Mouse (Mus musculus) midbrain, embryonic 11.5 days (tissue): ENCODE measurements around the gene Tex22. TPM values are rescaled to one million over a fixed set of nuclear protein-coding genes. Genes with fewer than 3 reads are reported as not detected.

Experiments
- ATAC-seq: fragments of 200-750 bp; cut with Nextera tagmentation; 2 replicates; pipeline ENCODE4 v1.8.0; 2017; ENCODE audit warnings: moderate TSS enrichment, moderate library complexity; ENCODE audit not compliant: low FRiP score
- DNase-seq: peaks from one replicate; pipeline ENCODE4 v3.0.0; 2015; ENCODE audit warnings: low spot score; ENCODE audit errors: missing footprints
- H3K27ac ChIP-seq: fragments of 300-500 bp; sonication (generic); 2 replicates; pipeline ENCODE4 v1.5.1; 2014; ENCODE audit warnings: low read depth, low read length
- H3K27me3 ChIP-seq: fragments of 300-500 bp; sonication (generic); 2 replicates; pipeline ENCODE4 v1.6.1; 2014; ENCODE audit warnings: mild to moderate bottlenecking, low read length, moderate library complexity, mixed read lengths; ENCODE audit not compliant: control insufficient read depth, insufficient read depth
- H3K36me3 ChIP-seq: fragments of 300-500 bp; sonication (generic); 2 replicates; pipeline ENCODE4 v1.6.1; 2014; ENCODE audit warnings: mild to moderate bottlenecking, low read length, moderate library complexity, mixed read lengths; ENCODE audit not compliant: control insufficient read depth, insufficient read depth
- H3K4me1 ChIP-seq: fragments of 300-500 bp; sonication (generic); 2 replicates; pipeline ENCODE4 v1.6.1; 2014; ENCODE audit warnings: low read length; ENCODE audit not compliant: control insufficient read depth, insufficient read depth
- H3K4me2 ChIP-seq: fragments of 300-500 bp; sonication (generic); 2 replicates; pipeline ENCODE4 v1.6.1; 2014; ENCODE audit warnings: mild to moderate bottlenecking, moderate library complexity
- H3K4me3 ChIP-seq: fragments of 300-500 bp; sonication (generic); 2 replicates; pipeline ENCODE4 v1.5.1; 2014; ENCODE audit warnings: low read depth, low read length
- H3K9ac ChIP-seq: fragments of 300-500 bp; sonication (generic); 2 replicates; pipeline ENCODE4 v1.6.1; 2014; ENCODE audit warnings: low read length
- H3K9me3 ChIP-seq: fragments of 300-500 bp; sonication (generic); 2 replicates; pipeline ENCODE4 v1.6.1; 2016; ENCODE audit warnings: low read length; ENCODE audit not compliant: control insufficient read depth
- WGBS: fragments of 180-500 bp; shearing (Covaris S2); extraction: QIAGEN DNeasy Blood & Tissue Kit; methylation state at CpG from one replicate; pipeline ENCODE4 v1.1.7; 2014; 5-methylcytosine and 5-hydroxymethylcytosine counted together
- microRNA-seq: library from miRNA; unstranded; fragments of <30 nt; microRNA quantifications from one replicate; pipeline ENCODE4, GENCODE M21; 2017
- polyA plus RNA-seq: library from polyadenylated mRNA; unstranded; fragments of >200 nt; fragmentation: Nextera tagmentation; extraction: Ambion mirVana; gene quantifications from 2 replicates; pipeline ENCODE4 v1.2.1, GENCODE M21; 2014

The Tex22 gene
- polyA plus RNA-seq, 1 experiment from 2014 or later, result not detected

DNA sequence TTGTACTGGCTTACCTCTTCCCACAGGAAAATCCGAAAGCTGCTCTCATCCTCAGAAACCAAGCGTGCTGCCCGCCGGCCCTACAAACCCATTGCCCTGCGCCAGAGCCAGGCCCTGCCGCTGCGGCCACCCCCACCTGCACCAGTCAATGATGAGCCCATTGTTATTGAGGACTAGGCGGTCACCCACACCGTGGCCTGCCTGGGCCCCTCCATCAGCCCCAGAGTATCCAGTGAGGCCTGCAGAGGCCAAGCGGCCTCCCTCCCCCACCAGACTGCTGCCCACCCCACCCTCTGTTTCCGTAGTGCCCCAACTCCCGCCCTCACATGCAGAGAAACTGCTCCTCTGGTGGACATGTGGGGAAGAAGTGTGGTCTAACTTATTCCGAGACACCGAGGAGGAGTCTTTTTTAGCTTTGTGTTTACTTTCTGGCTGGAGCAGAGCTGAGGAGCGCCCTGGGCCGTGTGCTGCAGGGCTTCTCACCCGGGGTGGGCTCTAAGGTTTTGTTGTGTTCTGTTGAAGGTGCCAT lies 62.3 kb downstream of the Tex22 start:
- 80% methylated on average over 17 of the region's 17 CpGs for WGBS
- DNase-seq, result no peak
- Histone ChIP-seq H3K27ac (no peak overlapping the region), H3K4me2 (no peak overlapping the region), H3K9ac (no peak overlapping the region), H3K4me1 (peaks cover 23% of the 10 kb centered on the region), H3K36me3 (peaks cover 47% of the 10 kb centered on the region), H3K9me3 (no peaks in the 10 kb centered on the region), H3K4me3 (no peak overlapping the region), H3K27me3 (no peaks in the 10 kb centered on the region)
- no peak for ATAC-seq

DNA sequence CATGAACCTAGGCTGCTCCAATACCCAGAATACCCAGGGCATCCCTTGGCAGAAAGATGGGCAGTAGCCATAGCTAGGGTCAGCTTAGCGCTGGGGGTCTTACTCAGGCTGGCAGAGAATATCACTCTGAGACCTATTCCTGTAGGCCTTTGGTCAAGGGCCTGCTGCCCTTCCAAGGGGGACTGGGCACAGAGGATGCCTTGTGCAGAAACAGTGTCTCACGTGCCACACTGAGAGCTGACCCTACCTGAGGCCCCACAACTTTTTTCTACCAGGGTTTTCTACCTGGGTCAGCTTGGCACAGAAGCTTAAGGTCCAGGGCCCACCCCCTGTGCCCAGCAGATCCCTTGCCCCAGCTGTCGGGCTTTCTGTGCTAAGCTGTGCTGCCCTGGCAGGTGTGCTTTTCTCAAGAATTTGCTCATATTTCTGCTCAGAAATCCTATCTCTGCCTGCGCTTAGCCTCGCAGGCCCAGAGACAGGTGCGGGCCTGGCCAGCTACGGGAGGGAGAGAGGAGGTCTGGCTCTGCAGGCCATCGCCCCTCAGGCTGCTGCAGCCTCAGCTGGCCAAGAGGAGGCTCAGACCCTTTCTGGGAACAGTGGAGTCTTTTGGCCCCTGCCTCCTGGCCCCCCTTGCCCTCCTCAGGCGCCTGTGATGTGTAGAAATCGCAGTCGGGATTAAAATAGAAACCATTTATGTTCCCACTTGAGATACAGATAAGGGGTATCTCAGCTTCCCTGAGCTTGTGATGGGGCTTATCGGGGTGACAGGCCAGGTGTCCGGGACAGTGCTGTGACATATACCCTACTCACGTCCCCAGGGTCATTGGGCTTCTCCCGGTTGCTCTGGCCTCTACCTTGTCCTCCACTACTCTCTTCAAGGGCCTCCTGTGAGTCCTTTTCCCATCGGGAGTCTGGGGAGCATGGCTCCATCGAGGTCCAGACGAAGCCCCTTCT lies 63.2 kb downstream of the Tex22 start:
- Histone ChIP-seq H3K4me1 (peaks cover 33% of the 10 kb centered on the region), H3K4me2 (no peak overlapping the region), H3K27ac (no peak overlapping the region), H3K4me3 (no peak overlapping the region), H3K9ac (no peak overlapping the region), H3K27me3 (no peaks in the 10 kb centered on the region), H3K36me3 (peaks cover 39% of the 10 kb centered on the region), H3K9me3 (no peaks in the 10 kb centered on the region)
- DNase-seq (no peak), ATAC-seq (no peak)
- 89% methylated on average over 18 of the region's 18 CpGs for WGBS

DNA sequence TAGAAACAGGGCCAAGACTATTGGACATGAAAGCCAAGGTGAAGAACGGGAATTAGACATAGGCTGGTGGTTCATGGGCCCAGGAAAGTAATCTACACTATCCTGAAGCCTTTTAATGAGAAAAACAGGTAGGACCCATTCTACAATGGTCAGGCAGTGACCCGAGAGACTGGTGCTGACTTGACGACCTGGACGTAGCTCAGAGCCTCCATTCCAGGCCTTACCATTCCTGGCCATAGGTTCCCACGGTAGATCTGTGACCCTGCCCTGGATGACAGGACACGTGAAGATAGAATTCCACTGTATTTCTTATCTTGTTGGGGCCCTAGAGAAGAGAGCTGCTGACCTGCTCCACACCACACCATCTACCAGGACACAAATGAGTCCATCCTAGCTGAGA lies 64.0 kb downstream of the Tex22 start:
- Histone ChIP-seq H3K4me3 (no peak overlapping the region), H3K9ac (peak overlapping the region; percentile 32; the same call in 1 of the 2 replicates), H3K4me1 (peaks cover 40% of the 10 kb centered on the region), H3K27me3 (no peaks in the 10 kb centered on the region), H3K4me2 (no peak overlapping the region), H3K27ac (peak overlapping the region; percentile 90; the same call in 1 of the 2 replicates), H3K36me3 (peaks cover 33% of the 10 kb centered on the region), H3K9me3 (no peaks in the 10 kb centered on the region)
- ATAC-seq, result no peak
- 87% methylated on average over 6 of the region's 6 CpGs for WGBS
- DNase-seq, result no peak

Small RNA genes lying within 50 kb of the gene (microRNA-seq; reads per million reads assigned to microRNA genes)
- gene Gm44471, result not detected

Other genes with a start within 250 kb of the Tex22 start
- 159 TPM in 2 replicates for gene Cdca4, start 245.1 kb upstream of the Tex22 start, polyA plus RNA-seq
- not detected in 2 replicates for gene Gpr132, start 206.3 kb upstream of the Tex22 start, polyA plus RNA-seq
- 3.0 and 3.2 TPM in 2 replicates for gene Jag2, start 144.7 kb upstream of the Tex22 start, polyA plus RNA-seq
- gene Nudt14, start 132.4 kb upstream of the Tex22 start, polyA plus RNA-seq, result 54.0 and 61.7 TPM in 2 replicates
- gene Btbd6, start 98.0 kb upstream of the Tex22 start, polyA plus RNA-seq, result 17.5 and 19.2 TPM in 2 replicates
- gene Brf1, start 73.8 kb upstream of the Tex22 start, polyA plus RNA-seq, result 51.9 and 53.0 TPM in 2 replicates
- 17.3 and 17.5 TPM in 2 replicates for gene Pacs2, start 60.0 kb upstream of the Tex22 start, polyA plus RNA-seq
- gene Mta1, start 23.8 kb downstream of the Tex22 start, polyA plus RNA-seq, result 19.2 and 21.4 TPM in 2 replicates
- gene Crip2, start 65.7 kb downstream of the Tex22 start, polyA plus RNA-seq, result 226 and 247 TPM in 2 replicates
- gene Crip1, start 71.8 kb downstream of the Tex22 start, polyA plus RNA-seq, result 87.1 and 95.7 TPM in 2 replicates
- 25.6 and 31.5 TPM in 2 replicates for gene Tedc1, start 81.9 kb downstream of the Tex22 start, polyA plus RNA-seq
- gene Tmem121, start 111.4 kb downstream of the Tex22 start, polyA plus RNA-seq, result 11.5 and 13.1 TPM in 2 replicates